Mouse (Mus musculus) embryonic facial prominence, embryonic 15.5 days (tissue): Measurements from ENCODE around the gene Gm13694. TPM values are rescaled to one million over a fixed set of nuclear protein-coding genes. Genes with fewer than 3 reads are reported as not detected.
A peak's percentile ranks its signal among the peaks of the same experiment; 100 is the strongest.
"Not testable (repeated sequence)": the region's sequence is repeated elsewhere in the genome, so short reads cannot be mapped to it uniquely, and the experiment has no call there.

Source experiments
- ATAC-seq: fragments of 200-750 bp; cut with Nextera tagmentation; 2 replicates; pipeline ENCODE4 v1.8.0; 2017; ENCODE audit warnings: low read depth, moderate TSS enrichment; ENCODE audit not compliant: insufficient number of reproducible peaks, low FRiP score, low TSS enrichment
- H3K27ac ChIP-seq: fragments of 300-500 bp; sonication (generic); replicated peaks from 2 replicates; pipeline ENCODE4 v1.5.1; 2015; ENCODE audit warnings: mild to moderate bottlenecking, inconsistent platforms
- H3K27me3 ChIP-seq: fragments of 300-500 bp; sonication (generic); 2 replicates; pipeline ENCODE4 v1.6.1; 2015; ENCODE audit warnings: inconsistent platforms
- H3K36me3 ChIP-seq: fragments of 300-500 bp; sonication (generic); 2 replicates; pipeline ENCODE4 v1.6.1; 2015; ENCODE audit warnings: mild to moderate bottlenecking, inconsistent platforms
- H3K4me1 ChIP-seq: fragments of 300-500 bp; sonication (generic); 2 replicates; pipeline ENCODE4 v1.6.1; 2015; ENCODE audit warnings: inconsistent platforms
- H3K4me2 ChIP-seq: fragments of 300-500 bp; sonication (generic); replicated peaks from 2 replicates; pipeline ENCODE4 v1.6.1; 2015; ENCODE audit warnings: mild to moderate bottlenecking, inconsistent platforms
- H3K4me3 ChIP-seq: fragments of 300-500 bp; sonication (generic); replicated peaks from 2 replicates; pipeline ENCODE4 v1.5.1; 2015; ENCODE audit warnings: mild to moderate bottlenecking, inconsistent platforms
- H3K9ac ChIP-seq: fragments of 300-500 bp; sonication (generic); 2 replicates; pipeline ENCODE4 v1.6.1; 2015; ENCODE audit warnings: inconsistent platforms
- H3K9me3 ChIP-seq: fragments of 300-500 bp; sonication (generic); replicated peaks from 2 replicates; pipeline ENCODE4 v1.6.1; 2016; ENCODE audit warnings: inconsistent platforms
- WGBS: fragments of 180-500 bp; shearing (Covaris S2); methylation state at CpG from one replicate; pipeline ENCODE4 v1.1.7; 2015; 5-methylcytosine and 5-hydroxymethylcytosine counted together
- polyA plus RNA-seq: library from polyadenylated mRNA; unstranded; fragments of >200 nt; fragmentation: Nextera tagmentation; extraction: Ambion mirVana; gene quantifications from 2 replicates; pipeline ENCODE4 v1.2.1, GENCODE M21; 2015

Gm13694 gene
- polyA plus RNA-seq, 1 experiment from 2014 or later = not detected

DNA sequence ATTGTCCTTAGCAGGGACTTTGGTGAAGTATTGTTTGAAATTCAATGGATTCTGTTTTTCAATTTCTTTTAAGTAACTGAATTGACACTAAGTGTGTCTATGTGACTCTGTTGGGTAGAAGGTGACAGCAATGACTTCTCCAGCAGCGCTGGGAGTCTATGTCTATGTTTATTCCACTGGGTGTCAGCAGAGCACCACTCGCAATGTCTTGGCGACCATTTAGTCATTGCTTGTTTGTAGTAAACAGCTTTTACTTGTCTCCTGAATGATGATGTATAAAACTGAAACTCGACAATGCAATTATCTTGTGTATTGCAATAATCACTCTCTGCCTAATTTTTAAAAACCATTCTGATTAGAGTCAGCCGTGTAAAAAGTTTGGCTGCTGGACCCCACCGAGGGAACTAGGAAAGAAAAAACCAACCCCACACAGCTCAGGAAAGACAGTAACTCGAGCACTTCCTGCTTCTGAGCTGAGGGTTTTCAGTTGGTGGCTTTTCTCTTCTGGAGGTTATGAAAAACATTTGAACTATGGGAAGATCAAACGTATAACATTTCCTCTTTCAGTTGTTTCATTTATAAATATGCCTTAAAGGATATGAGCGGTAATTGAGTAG lies 15.0 kb downstream of the Gm13694 start:
- not testable (repeated sequence) for H3K9me3 ChIP-seq, ATAC-seq, H3K9ac ChIP-seq, H3K36me3 ChIP-seq, H3K27ac ChIP-seq, H3K27me3 ChIP-seq, H3K4me1 ChIP-seq
- Histone ChIP-seq H3K4me3 (0 out of 2 replicates have a peak overlapping the region, but pooled peaks have one; percentile 4), H3K4me2 (peak overlapping the region; percentile 22; the same call in 1 of the 2 replicates)
- 20% methylated on average over 8 of the region's 9 CpGs for WGBS

DNA sequence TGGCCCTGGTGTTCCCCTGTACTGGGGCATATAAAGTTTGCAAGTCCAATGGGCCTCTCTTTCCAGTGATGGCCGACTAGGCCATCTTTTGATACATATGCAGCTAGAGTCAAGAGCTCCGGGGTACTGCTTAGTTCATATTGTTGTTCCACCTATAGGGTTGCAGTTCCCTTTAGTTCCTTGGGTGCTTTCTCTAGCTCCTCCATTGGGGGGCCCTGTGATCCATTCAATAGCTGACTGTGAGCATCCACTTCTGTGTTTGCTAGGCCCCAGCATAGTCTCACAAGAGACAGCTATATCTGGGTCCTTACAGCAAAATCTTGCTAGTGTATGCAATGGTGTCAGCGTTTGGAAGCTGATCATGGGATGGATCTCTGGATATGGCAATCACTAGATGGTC lies 15.8 kb downstream of the Gm13694 start:
- WGBS = 100% methylated on average over 1 of the region's 3 CpGs
- not testable (repeated sequence) for H3K4me2 ChIP-seq, ATAC-seq, H3K27ac ChIP-seq, H3K27me3 ChIP-seq, H3K4me1 ChIP-seq, H3K36me3 ChIP-seq, H3K4me3 ChIP-seq, H3K9me3 ChIP-seq, H3K9ac ChIP-seq

DNA sequence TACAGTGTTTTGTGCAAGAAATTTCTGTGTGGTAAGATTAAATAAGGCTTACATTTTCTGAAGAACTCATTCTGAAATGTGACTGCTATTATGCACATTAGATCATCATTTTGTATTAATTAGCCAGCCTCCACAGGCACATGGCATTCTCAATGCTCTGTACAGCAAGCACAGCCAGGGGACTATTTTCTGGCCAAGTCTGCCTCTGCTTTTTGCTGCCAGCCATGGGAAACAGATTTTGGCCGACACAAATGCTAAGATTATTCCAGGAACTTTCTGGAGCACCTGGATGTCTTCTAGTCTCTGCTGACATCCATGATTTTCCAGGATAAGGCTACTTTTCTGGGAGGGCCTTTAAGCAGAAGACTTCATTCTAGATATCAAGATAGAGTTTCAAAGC lies 30.2 kb downstream of the Gm13694 start:
- no peak overlapping the region for H3K4me3 ChIP-seq
- H3K9me3 ChIP-seq = no peaks in the 10 kb centered on the region
- no peaks in the 10 kb centered on the region for H3K4me1 ChIP-seq
- no peak for ATAC-seq
- H3K9ac ChIP-seq = no peak overlapping the region
- 21% methylated on average over 1 of the region's 1 CpGs for WGBS
- H3K27me3 ChIP-seq = no peaks in the 10 kb centered on the region
- no peak overlapping the region for H3K27ac ChIP-seq
- H3K36me3 ChIP-seq = no peaks in the 10 kb centered on the region
- no peak overlapping the region for H3K4me2 ChIP-seq

DNA sequence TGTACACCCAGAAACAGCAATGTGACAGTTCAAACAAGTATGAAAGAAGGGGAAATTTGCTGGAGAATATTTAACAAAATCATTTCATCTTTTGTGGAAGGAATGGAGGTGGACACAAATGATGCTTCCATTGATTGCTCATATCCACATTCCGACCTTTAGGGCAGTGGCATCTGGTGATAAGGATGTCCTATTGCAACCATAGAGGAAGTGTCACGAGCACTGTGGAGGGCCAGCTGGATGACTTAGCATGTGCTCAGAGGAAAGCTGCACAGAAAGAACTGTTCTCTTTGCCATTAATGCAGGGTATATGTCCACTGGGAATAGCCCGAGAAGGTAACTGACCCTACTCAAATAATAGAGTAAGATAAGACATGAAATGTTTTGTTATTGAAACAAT lies 31.1 kb downstream of the Gm13694 start:
- Histone ChIP-seq H3K27ac (no peak overlapping the region), H3K4me1 (no peaks in the 10 kb centered on the region), H3K9me3 (no peaks in the 10 kb centered on the region), H3K4me2 (no peak overlapping the region), H3K4me3 (no peak overlapping the region), H3K9ac (no peak overlapping the region), H3K27me3 (no peaks in the 10 kb centered on the region), H3K36me3 (no peaks in the 10 kb centered on the region)
- no peak for ATAC-seq
- WGBS = 75% methylated on average over 3 of the region's 3 CpGs

DNA sequence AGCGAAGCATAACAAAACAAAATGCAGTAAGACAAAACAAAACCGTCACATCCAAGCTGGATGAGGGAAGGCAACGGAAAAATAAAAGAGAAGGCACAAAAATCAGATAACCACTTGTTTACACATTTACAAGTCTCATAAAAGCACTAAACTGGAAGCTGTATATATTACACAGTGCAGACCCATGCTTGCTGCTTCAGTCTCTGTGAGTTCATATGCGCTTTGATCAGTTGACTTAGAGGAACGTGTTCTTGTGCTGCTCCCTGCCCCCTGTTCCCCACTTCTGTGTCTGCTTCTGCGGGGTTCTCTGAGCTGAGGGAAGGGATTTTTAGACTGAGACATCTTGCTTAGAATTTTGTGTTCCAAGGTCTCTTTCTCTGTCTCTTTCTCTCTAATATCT lies 35.8 kb downstream of the Gm13694 start:
- Histone ChIP-seq H3K36me3 (no peaks in the 10 kb centered on the region), H3K9me3 (no peaks in the 10 kb centered on the region), H3K4me3 (no peak overlapping the region), H3K27me3 (no peaks in the 10 kb centered on the region), H3K27ac (no peak overlapping the region), H3K9ac (no peak overlapping the region), H3K4me2 (no peak overlapping the region), H3K4me1 (peaks cover 7% of the 10 kb centered on the region; the same call in 1 of the 2 replicates)
- WGBS = 60% methylated on average over 6 of the region's 6 CpGs
- no peak for ATAC-seq

DNA sequence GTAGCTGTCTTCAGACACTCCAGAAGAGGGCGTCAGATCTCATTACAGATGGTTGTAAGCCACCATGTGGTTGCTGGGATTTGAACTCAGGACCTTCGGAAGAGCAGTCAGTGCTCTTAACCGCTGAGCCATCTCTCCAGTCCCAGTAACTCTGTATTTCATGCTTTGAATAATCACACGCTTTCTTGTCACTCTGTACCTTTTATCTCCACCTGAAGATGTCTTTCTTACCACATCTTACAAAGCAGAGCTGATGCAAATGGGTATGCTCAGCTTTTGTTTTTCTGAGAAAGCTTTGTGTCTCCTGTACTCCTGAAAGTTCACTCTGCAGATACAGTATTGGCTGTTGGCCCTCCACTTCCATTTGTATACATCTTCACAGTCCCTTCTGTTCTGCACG lies 37.6 kb downstream of the Gm13694 start:
- H3K9ac ChIP-seq, H3K4me3 ChIP-seq, ATAC-seq, H3K4me2 ChIP-seq, H3K27ac ChIP-seq, H3K27me3 ChIP-seq, H3K36me3 ChIP-seq, H3K9me3 ChIP-seq: not testable (repeated sequence)
- H3K4me1 ChIP-seq = peaks cover 13% of the 10 kb centered on the region
- 81% methylated on average over 5 of the region's 5 CpGs for WGBS

DNA sequence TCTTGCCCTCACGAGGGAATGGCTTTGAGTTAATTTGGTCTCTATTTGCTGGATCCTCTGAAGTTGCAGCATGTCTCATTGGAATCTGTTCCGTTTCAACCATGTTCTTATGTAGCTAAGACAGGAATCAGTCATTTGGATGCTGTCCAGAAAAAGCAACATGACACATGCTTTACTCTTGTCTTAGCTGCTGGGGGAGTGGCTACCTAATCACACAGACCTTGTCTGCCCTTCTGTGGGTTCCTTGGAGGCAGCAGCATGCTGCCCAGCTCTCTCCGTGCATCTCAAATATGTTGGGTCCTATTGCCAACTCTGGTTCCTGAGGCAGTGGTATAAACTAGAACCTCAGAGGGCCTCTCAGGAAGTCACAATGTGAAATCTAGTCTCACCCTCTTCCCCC lies 39.6 kb downstream of the Gm13694 start:
- Histone ChIP-seq H3K27ac (no peak overlapping the region), H3K27me3 (no peaks in the 10 kb centered on the region), H3K4me1 (peaks cover 13% of the 10 kb centered on the region), H3K9me3 (no peaks in the 10 kb centered on the region), H3K4me2 (no peak overlapping the region), H3K4me3 (no peak overlapping the region), H3K9ac (no peak overlapping the region), H3K36me3 (no peaks in the 10 kb centered on the region)
- WGBS = 23% methylated on average over 3 of the region's 3 CpGs
- no peak for ATAC-seq

DNA sequence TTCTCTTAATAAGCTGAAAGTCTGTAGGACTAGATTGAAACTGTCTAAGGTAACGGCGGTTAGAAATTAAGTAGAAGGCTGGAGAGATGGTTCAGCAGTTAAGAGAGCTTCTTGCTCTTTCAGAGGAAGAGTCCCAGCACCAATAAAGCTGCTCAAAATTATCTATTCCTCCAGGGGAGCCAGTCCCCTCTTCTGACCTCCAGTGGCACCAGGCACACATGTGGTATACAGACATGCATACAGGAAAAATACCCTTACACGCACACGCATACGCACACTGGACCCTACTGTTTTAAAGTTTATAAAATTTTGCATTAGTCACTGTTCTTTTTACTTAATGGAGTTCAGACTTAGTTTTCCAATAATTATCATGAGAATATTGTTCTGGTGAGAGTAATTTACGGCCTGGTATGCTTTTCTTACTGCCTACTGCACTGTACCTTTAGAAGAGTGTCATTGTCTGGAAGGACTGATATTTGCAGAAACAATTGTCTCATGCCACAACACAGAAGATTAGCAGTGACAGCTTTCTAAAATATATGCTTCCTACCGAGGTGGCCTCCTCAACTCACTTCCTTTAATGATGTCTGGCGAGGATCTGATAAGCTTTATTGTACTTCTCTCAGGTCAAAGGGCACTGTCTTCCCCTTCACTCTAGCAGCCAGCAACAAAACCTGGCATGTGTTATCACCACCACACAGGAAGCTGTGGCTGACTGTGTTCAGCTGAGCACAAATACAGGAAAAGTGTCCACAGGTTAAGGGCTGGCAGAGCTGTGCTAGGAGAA lies 41.0 kb downstream of the Gm13694 start:
- Histone ChIP-seq H3K27ac (no peak overlapping the region), H3K36me3 (no peaks in the 10 kb centered on the region), H3K9me3 (no peaks in the 10 kb centered on the region), H3K4me2 (no peak overlapping the region), H3K4me1 (peaks cover 13% of the 10 kb centered on the region), H3K27me3 (no peaks in the 10 kb centered on the region), H3K4me3 (no peak overlapping the region), H3K9ac (no peak overlapping the region)
- no peak for ATAC-seq
- WGBS = 58% methylated on average over 8 of the region's 8 CpGs

DNA sequence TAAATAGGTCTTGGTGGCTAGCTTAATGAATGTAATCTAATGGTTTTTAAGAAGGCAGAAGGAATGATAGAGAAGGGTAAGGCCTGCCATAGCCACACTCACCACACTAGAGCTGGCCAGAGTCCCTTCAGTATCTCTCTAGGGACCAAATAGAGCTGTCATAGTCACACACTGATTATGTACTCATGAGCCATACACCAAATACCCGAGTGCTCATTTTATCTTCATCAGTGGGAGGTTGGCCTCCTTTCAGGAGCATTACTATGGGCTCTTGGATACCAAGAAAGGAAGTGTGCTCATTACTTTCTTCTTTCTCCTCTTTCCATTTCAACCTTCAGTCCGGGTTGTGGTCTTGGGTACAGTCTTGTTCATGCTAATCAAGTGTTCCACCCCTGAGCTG lies 43.2 kb downstream of the Gm13694 start:
- no peaks in the 10 kb centered on the region for H3K9me3 ChIP-seq
- no peak overlapping the region for H3K4me3 ChIP-seq
- H3K4me2 ChIP-seq = no peak overlapping the region
- H3K27me3 ChIP-seq = no peaks in the 10 kb centered on the region
- no peak overlapping the region for H3K27ac ChIP-seq
- no peak overlapping the region for H3K9ac ChIP-seq
- WGBS = 72% methylated on average over 2 of the region's 2 CpGs
- H3K4me1 ChIP-seq = peaks cover 13% of the 10 kb centered on the region
- no peak for ATAC-seq
- no peaks in the 10 kb centered on the region for H3K36me3 ChIP-seq

DNA sequence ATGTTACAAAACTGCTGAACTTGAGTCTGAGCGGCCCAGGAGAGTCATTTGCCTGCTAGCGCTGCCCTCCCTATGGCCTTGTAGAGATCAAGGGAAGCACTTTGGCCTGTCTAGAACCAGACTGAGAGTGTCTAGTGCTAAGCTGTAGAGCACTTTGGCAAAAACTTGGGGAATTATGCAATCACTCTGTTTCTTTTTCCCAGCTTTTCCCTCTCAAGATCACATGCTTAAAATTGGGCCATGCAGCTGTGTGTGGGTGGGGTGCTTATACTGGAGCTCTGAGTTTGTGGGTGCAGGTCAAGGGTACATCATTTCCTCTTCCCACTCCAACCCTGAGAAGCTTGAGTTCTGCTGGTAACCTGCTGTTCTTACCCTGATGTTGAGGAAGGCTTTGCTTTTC lies 44.2 kb downstream of the Gm13694 start:
- 72% methylated on average over 2 of the region's 2 CpGs for WGBS
- H3K9me3 ChIP-seq = no peaks in the 10 kb centered on the region
- H3K36me3 ChIP-seq = no peaks in the 10 kb centered on the region
- H3K4me3 ChIP-seq = no peak overlapping the region
- no peak for ATAC-seq
- H3K4me1 ChIP-seq = peaks cover 13% of the 10 kb centered on the region
- H3K27me3 ChIP-seq = no peaks in the 10 kb centered on the region
- H3K4me2 ChIP-seq = no peak overlapping the region
- no peak overlapping the region for H3K9ac ChIP-seq
- H3K27ac ChIP-seq = no peak overlapping the region

DNA sequence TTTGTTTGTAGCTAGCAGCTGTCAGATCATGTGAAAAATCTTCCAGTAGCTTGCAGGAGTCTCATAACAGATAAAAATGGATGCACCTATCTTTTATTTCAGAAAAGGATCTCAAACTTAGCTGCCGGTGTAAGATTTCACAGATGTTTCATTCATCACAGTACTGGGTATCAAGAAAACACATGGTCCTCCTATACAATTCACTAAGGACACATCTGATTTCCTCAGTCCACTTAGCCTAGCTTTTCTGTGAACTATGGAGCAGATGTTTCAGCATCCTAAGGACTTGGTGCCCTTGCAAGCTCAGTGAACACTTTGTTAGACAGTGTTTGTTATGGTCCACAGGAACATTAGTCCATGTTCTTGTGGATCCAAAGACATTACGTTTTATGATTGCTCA lies 44.6 kb downstream of the Gm13694 start:
- H3K9ac ChIP-seq = no peak overlapping the region
- H3K36me3 ChIP-seq = no peaks in the 10 kb centered on the region
- no peaks in the 10 kb centered on the region for H3K9me3 ChIP-seq
- no peak for ATAC-seq
- H3K27ac ChIP-seq = no peak overlapping the region
- H3K4me3 ChIP-seq = no peak overlapping the region
- 71% methylated on average over 2 of the region's 2 CpGs for WGBS
- no peak overlapping the region for H3K4me2 ChIP-seq
- H3K4me1 ChIP-seq = peaks cover 10% of the 10 kb centered on the region
- no peaks in the 10 kb centered on the region for H3K27me3 ChIP-seq

DNA sequence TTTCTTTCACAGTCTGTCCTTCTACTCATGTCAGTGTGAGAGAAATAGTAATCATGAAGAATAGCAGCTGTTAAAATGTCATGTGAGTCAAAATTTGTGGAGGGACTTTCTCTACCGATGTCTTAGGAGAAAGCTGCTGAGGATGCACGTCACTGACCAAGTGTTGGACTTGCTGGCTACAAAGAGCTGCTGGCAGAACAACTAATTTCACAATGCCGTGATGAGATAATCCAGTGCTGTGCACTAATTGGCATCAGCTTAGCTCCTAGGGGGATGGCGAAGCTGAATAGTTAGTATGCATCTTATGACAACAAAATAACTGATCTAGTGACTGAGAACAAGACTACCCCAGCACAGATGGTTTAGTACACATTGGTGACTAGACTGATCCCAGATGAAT lies 46.5 kb downstream of the Gm13694 start:
- WGBS = 62% methylated on average over 4 of the region's 4 CpGs
- Histone ChIP-seq H3K4me2 (no peak overlapping the region), H3K4me3 (no peak overlapping the region), H3K36me3 (no peaks in the 10 kb centered on the region), H3K9ac (no peak overlapping the region), H3K4me1 (no peaks in the 10 kb centered on the region), H3K9me3 (no peaks in the 10 kb centered on the region), H3K27ac (no peak overlapping the region), H3K27me3 (no peaks in the 10 kb centered on the region)
- ATAC-seq = no peak
